13 mouse cellular contexts compared by ENCODE assay signal in the genomic region with DNA sequence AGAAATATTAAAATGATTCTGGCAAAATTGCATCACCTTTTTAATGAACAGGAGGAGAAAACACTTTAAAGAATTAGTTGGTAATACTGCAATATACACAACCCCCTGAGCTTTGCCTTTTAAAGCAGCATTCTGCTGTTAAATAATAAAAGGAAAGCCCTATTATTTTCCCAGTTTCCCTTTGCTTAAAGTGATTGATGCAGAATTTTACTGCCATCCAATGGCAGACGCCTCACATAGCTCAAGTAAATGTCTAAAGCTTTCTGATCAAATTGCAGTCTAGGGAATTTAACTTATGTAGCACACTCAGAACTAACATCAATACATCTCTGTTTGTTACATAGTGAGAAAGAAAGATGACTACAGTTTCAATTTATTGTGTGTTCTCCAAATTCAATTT.
DNase-seq lines count a peak whose midpoint lies in the region; ATAC-seq and TF ChIP-seq lines count a peak whose summit lies in the region.
"Had no signal": no experiment of that assay in that cellular context is flagged by ENCODE, and none has a peak within 500 bp of the region (broad histone marks: within the 10 kb centered on the region; RNA-seq: fewer than 3 reads in every experiment).

No protein-coding gene starts in this region.

- H3K36me3 ChIP-seq in midbrain, postnatal 0 days (ENCODE audit: insufficient read depth, low read length) = no peaks in the 10 kb centered on the region
- H3K36me3 ChIP-seq: limb, embryonic 12.5 days had no signal

- H3K4me3 ChIP-seq in layer of hippocampus, adult 2 months = no peak overlapping the region
- no peak overlapping the region for H3K4me3 ChIP-seq in midbrain, postnatal 0 days (ENCODE audit: low read depth, low read length)
- H3K4me3 ChIP-seq: limb, embryonic 12.5 days had no signal

- H3K4me1 ChIP-seq in midbrain, postnatal 0 days (ENCODE audit: insufficient read depth, low read length) = no peaks in the 10 kb centered on the region
- H3K4me1 ChIP-seq: limb, embryonic 12.5 days had no signal

- peak overlapping the region; percentile 37; the same call in 1 of the 2 replicates for H3K27ac ChIP-seq in layer of hippocampus, adult 2 months
- H3K27ac ChIP-seq in midbrain, postnatal 0 days (ENCODE audit: low read depth, low read length) = no peak overlapping the region
- H3K27ac ChIP-seq: limb, embryonic 12.5 days had no signal

- no peaks in the 10 kb centered on the region for H3K9me3 ChIP-seq in midbrain, postnatal 0 days (ENCODE audit: low read length)
- H3K9me3 ChIP-seq: limb, embryonic 12.5 days had no signal

- DNase-seq in layer of hippocampus, adult 2 months (ENCODE audit: low spot score in 2 of 2) = peak in 1 of 2 experiments; percentile 3
- DNase-seq in layer of hippocampus, postnatal 10 days (ENCODE audit: low spot score in 2 of 2) = no peak
- DNase-seq in brain, embryonic 14.5 days (ENCODE audit: low read depth) = peak; percentile 85
- peak; percentile 56 to 64 for DNase-seq in cerebellum, postnatal 10 days
- peak; percentile 79 for DNase-seq in midbrain, postnatal 0 days (ENCODE audit: low spot score)
- DNase-seq in urinary bladder, postnatal 10 days (ENCODE audit: low spot score) = no peak
- DNase-seq in lung, postnatal 4 days = no peak
- DNase-seq: gastrocnemius, postnatal 36 days; heart, postnatal 36 days; kidney, postnatal 36 days; lung, postnatal 10 days; right cerebral cortex, postnatal 4 days had no signal

- no peaks in the 10 kb centered on the region for H3K27me3 ChIP-seq in midbrain, postnatal 0 days (ENCODE audit: insufficient read depth, low read length)
- H3K27me3 ChIP-seq: limb, embryonic 12.5 days had no signal

- H3K4me2 ChIP-seq in midbrain, postnatal 0 days (ENCODE audit: low read depth, low read length, poor library complexity, severe bottlenecking) = no peak overlapping the region
- H3K4me2 ChIP-seq: limb, embryonic 12.5 days had no signal

- no peak for TF ChIP-seq POLR2A in brain, embryonic 14.5 days (IDR thresholded peaks at IDR 0.05; ENCODE audit: borderline replicate concordance, extremely low read depth, insufficient read depth, insufficient read length, poor library complexity, severe bottlenecking)

- H3K9ac ChIP-seq in midbrain, postnatal 0 days (replicated peaks; ENCODE audit: low read length, poor library complexity, severe bottlenecking) = no peak overlapping the region
- H3K9ac ChIP-seq: limb, embryonic 12.5 days had no signal

- peak; percentile 65 for ATAC-seq in midbrain, postnatal 0 days (ENCODE audit: low FRiP score)

- peak; percentile 80 for TF ChIP-seq CTCF in layer of hippocampus, adult 2 months (conservative IDR thresholded peaks at IDR 0.05)
- 0 out of 2 replicates have a peak, but pooled peaks have one; percentile 5 for TF ChIP-seq CTCF in brain, embryonic 14.5 days (IDR thresholded peaks at IDR 0.05; ENCODE audit: borderline replicate concordance, extremely low read depth, insufficient read depth, insufficient read length)
- peak; percentile 76 for TF ChIP-seq CTCF in midbrain, postnatal 0 days (IDR thresholded peaks at IDR 0.05)

- WGBS in midbrain, postnatal 0 days = 13% methylated on average over 1 of the region's 1 CpGs

Comparison
In these comparisons a context has a peak if more than half of its experiments do, and no peak if none do; other contexts are left out.
1. DNase-seq: peak in brain, embryonic 14.5 days (single experiment), cerebellum, postnatal 10 days (2 of 2) and midbrain, postnatal 0 days (single experiment); none in layer of hippocampus, postnatal 10 days (0 of 2), urinary bladder, postnatal 10 days (single experiment) and lung, postnatal 4 days (0 of 2).
2. CTCF ChIP-seq: peak in every context shown above with its lines; median percentile 80 in layer of hippocampus, adult 2 months; 76 in midbrain, postnatal 0 days; 5 in brain, embryonic 14.5 days.